Mouse (Mus musculus) embryonic facial prominence, embryonic 10.5 days (tissue): ENCODE data around the gene Itih1. TPM values are rescaled to one million over a fixed set of nuclear protein-coding genes. Genes with fewer than 3 reads are reported as not detected.
A peak's percentile ranks its signal among the peaks of the same experiment; 100 is the strongest.

Experiments used
- DNase-seq: peaks from one replicate; pipeline ENCODE4 v3.0.0-alpha.2; 2017; ENCODE audit warnings: low spot score
- H3K27ac ChIP-seq: fragments of 300-500 bp; sonication (generic); replicated peaks from 2 replicates; pipeline ENCODE4 v1.5.1; 2016; ENCODE audit warnings: mild to moderate bottlenecking
- H3K27me3 ChIP-seq: fragments of 300-500 bp; sonication (generic); replicated peaks from 2 replicates; pipeline ENCODE4 v1.6.1; 2016; ENCODE audit warnings: low read depth, mild to moderate bottlenecking; ENCODE audit not compliant: poor library complexity, severe bottlenecking
- H3K36me3 ChIP-seq: fragments of 300-500 bp; sonication (generic); replicated peaks from 2 replicates; pipeline ENCODE4 v1.6.1; 2016; ENCODE audit warnings: mild to moderate bottlenecking, moderate library complexity
- H3K4me1 ChIP-seq: fragments of 300-500 bp; sonication (generic); 2 replicates; pipeline ENCODE4 v1.6.1; 2016
- H3K4me3 ChIP-seq: fragments of 300-500 bp; sonication (generic); 2 replicates; pipeline ENCODE4 v1.5.1; 2016; ENCODE audit warnings: mild to moderate bottlenecking, moderate library complexity
- H3K9me3 ChIP-seq: fragments of 300-500 bp; sonication (generic); 2 replicates; pipeline ENCODE4 v1.6.1; 2016; ENCODE audit warnings: mild to moderate bottlenecking
- WGBS: fragments of 180-500 bp; shearing (Covaris S2); methylation state at CpG from one replicate; pipeline ENCODE4 v1.1.7; 2016; 5-methylcytosine and 5-hydroxymethylcytosine counted together
- polyA plus RNA-seq: library from polyadenylated mRNA; unstranded; fragments of >200 nt; fragmentation: Nextera tagmentation; extraction: Ambion mirVana; gene quantifications from 2 replicates; pipeline ENCODE4 v1.2.1, GENCODE M21; 2016

The Itih1 gene
- polyA plus RNA-seq, 1 experiment from 2014 or later: not detected

DNA sequence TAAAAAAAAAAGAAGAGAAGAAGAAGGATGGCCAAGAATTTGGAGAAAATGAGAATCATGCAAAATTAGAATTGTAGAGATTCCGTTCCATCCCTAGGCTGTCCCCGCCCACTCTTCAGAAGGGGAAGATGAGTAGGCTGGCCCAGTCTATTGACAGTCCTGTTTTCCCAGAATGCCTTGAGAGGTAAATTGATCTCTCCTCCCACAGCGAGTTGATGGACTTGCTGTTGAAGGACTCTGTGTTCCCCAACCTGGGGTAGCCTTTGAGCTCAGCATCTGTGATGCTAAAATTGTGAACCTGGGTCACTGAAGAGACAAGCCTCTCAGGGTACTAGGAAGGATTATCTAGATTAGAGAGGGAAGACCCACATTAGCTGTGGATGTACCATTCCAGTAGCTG, 17.6 kb downstream of the Itih1 start:
- Histone ChIP-seq H3K4me1 (peaks cover 12% of the 10 kb centered on the region), H3K36me3 (no peaks in the 10 kb centered on the region), H3K27ac (no peak overlapping the region), H3K9me3 (no peaks in the 10 kb centered on the region), H3K27me3 (no peaks in the 10 kb centered on the region), H3K4me3 (no peak overlapping the region)
- 91% methylated on average over 3 of the region's 3 CpGs for WGBS
- DNase-seq: no peak

DNA sequence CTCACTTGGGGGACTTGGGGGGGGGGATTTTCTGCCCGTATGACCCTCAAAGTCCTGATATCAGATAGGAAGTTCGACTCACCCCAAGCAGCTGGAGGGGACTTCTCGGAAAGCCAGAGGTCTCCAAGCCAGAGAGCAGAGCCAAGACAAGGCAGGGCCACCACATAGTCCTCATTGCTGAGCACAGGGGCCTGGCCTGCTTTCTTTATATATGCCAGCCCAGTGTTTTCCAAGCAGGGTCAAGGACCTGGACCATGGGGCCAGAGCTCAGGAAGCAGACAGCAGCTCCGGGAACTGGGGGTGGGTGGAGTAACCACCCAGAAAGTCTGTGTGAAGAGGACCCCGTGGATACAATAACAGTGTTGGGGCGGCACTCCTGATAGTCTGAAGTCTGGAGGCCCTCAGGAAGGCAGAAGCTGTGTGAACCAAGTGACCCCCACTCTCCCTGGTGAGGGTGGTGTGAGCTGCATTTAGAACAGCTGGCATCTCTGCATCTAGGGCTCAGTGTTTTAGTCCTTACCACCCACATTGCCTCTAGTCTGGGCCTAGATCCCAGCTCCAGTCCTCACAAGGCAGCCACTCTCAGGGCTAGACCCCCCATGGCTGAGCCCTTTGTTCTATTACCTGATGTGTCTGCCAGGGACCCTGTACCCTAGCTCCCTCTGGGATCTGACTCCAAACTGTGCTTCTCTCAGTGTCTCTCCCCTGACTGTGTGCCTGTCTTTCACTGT, 19.5 kb downstream of the Itih1 start, which contains the start of gene Itih3:
Itih3 (minus strand) TSS at position 386 of the 731 bp plus-strand sequence.
- Histone ChIP-seq H3K27me3 (no peaks in the 10 kb centered on the region), H3K36me3 (no peaks in the 10 kb centered on the region), H3K27ac (0 out of 2 replicates have a peak within 1 kb of the TSS, but pooled peaks have one; percentile 14), H3K4me1 (peaks cover 12% of the 10 kb centered on the region), H3K4me3 (no peak within 1 kb of the TSS), H3K9me3 (no peaks in the 10 kb centered on the region)
- DNase-seq: no peak
- 77% methylated on average over 6 of the region's 6 CpGs for WGBS

DNA sequence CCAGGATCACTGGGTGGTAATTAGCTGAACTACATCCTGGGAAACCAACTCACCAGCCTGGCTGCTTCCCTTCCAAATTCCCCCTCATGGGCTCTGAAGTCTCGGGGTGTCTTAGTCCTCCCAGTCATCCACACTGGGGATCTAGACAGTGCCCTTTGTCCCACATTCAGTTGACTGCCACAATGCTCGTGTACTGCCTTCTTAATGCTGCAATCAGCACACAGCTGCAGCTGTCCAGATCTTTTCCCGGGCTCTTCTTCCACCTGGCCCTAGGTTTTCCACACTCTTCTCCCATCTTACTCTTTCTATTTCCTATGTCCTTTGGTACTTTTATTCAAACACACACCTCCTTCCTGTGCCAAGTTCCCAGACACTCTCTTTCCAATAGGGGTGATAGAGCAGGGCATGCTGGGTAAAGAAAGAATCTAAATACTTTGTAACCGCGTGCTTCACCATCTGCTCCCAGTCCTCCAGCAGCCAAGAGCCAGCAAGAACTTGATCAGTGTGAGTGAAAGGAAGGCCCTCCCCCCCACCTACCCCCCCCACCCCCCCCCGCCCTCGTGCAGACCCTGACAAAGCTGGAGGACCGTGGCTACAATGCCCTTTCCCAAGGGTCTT, 20.9 kb downstream of the Itih1 start:
- Histone ChIP-seq H3K9me3 (no peaks in the 10 kb centered on the region), H3K4me3 (no peak overlapping the region), H3K36me3 (no peaks in the 10 kb centered on the region), H3K27me3 (no peaks in the 10 kb centered on the region), H3K4me1 (peaks cover 12% of the 10 kb centered on the region), H3K27ac (peak overlapping the region; percentile 30; the same call in 1 of the 2 replicates)
- 70% methylated on average over 8 of the region's 8 CpGs for WGBS
- no peak for DNase-seq

DNA sequence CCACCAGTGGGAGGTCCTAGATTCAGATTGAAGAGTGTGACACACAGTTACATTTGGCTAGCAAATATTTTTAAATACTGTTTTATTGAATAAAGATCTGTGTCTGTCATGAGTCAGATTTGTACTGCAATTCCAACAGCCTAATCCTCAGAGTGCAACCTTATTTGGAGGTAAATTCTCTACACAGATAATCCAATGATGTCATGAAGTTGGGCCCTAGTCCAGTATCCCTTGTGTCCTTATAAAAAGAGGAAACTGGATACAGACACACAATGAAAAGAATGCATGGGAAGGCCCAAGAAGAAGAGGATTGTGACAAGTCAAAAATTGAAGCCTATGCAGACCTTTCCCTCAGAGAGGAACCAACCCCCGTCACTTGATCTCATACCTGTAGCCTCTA, 26.6 kb downstream of the Itih1 start:
- Histone ChIP-seq H3K36me3 (no peaks in the 10 kb centered on the region), H3K9me3 (no peaks in the 10 kb centered on the region), H3K27me3 (no peaks in the 10 kb centered on the region), H3K27ac (no peak overlapping the region), H3K4me1 (no peaks in the 10 kb centered on the region), H3K4me3 (no peak overlapping the region)
- no peak for DNase-seq
- 89% methylated on average over 1 of the region's 1 CpGs for WGBS

DNA sequence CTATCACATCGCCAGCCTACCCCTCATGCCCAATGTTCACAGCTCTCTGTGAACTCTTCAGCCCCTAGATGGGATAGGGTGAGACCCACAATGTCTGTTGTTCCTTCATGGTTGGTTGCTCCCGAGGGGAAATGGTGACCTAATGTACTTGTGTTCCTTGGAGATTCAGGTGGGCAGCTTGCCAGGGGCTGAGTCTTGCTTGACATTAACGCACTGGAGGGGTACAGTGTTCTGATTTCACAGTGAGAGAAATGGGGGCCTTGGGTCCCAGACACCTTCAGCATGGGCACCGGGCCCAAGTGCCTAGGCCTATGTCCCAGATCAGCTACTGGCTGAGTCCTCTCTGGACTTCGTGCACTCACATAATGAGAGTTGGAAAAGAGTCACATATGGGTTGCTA, 29.7 kb downstream of the Itih1 start:
- no peaks in the 10 kb centered on the region for H3K4me1 ChIP-seq
- no peak overlapping the region for H3K27ac ChIP-seq
- 91% methylated on average over 5 of the region's 5 CpGs for WGBS
- no peak for DNase-seq
- H3K36me3 ChIP-seq: no peaks in the 10 kb centered on the region
- no peaks in the 10 kb centered on the region for H3K9me3 ChIP-seq
- H3K4me3 ChIP-seq: no peak overlapping the region
- no peaks in the 10 kb centered on the region for H3K27me3 ChIP-seq

DNA sequence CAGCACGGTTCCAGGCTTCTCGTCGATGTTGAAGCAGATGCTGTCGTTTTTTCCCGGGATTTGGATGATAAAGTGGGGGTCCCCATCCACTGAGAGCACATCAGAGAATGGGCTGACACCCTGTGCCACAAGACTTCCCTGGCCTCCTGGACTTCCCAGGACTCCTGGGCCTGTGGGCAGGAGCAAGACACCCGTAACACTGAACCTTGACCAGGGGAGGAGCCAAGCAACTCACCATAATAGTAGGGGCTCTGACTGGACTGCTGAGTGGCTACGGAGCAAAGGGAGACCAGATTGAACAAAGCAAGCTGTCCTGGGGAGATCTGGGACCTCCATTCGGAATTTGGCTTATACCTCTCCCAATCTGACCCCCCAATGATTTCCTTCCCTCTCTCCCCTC, 30.4 kb downstream of the Itih1 start:
- Histone ChIP-seq H3K4me1 (no peaks in the 10 kb centered on the region), H3K27ac (no peak overlapping the region), H3K27me3 (no peaks in the 10 kb centered on the region), H3K4me3 (no peak overlapping the region), H3K36me3 (no peaks in the 10 kb centered on the region), H3K9me3 (no peaks in the 10 kb centered on the region)
- WGBS: 82% methylated on average over 8 of the region's 8 CpGs
- no peak for DNase-seq

DNA sequence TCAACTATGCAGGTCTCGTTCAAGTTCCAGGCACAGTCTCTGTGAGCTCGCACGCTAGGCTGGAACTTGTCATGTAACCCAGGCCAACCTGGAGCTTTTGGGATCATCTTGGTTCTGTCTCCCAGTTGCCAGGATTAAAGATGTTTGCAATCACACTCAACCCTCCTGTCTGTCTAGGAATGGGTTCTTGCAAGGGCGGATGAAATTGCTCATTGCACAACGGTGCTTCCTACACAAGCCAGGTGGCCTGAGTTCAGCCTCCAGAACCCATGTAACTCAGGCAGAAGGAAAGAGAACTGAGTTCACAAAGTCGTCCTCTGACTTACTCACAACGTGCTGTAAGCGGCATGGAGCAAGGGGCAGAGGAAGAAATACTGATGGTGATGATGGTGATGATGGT, 31.9 kb downstream of the Itih1 start:
- Histone ChIP-seq H3K4me3 (no peak overlapping the region), H3K36me3 (no peaks in the 10 kb centered on the region), H3K27me3 (no peaks in the 10 kb centered on the region), H3K4me1 (no peaks in the 10 kb centered on the region), H3K9me3 (no peaks in the 10 kb centered on the region), H3K27ac (no peak overlapping the region)
- DNase-seq: no peak
- WGBS: 91% methylated on average over 8 of the region's 8 CpGs

DNA sequence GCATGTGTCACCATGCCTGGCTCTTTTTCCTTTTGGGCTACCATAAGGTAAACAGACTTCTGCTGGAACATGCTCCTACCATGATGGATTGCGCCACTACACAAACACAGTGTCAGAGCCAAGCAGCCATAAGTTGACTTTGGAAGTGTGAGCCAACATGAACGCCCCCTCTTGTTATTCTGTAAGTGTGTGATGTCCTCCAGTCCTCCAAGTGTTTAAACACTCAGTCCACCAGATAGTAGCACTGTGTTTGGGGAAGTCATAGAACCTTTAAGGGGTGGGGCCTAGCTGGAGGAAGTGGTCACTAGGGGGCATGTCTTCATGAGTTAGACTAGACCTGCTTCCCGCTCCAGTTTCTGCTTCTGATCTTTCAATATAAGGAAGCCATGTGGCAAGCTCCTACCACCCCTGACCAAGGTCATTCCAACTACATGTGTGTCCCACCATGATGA, 35.2 kb downstream of the Itih1 start:
- Histone ChIP-seq H3K9me3 (no peaks in the 10 kb centered on the region), H3K27ac (no peak overlapping the region), H3K36me3 (no peaks in the 10 kb centered on the region), H3K4me3 (no peak overlapping the region), H3K4me1 (no peaks in the 10 kb centered on the region), H3K27me3 (no peaks in the 10 kb centered on the region)
- no peak for DNase-seq
- 87% methylated on average over 3 of the region's 3 CpGs for WGBS

DNA sequence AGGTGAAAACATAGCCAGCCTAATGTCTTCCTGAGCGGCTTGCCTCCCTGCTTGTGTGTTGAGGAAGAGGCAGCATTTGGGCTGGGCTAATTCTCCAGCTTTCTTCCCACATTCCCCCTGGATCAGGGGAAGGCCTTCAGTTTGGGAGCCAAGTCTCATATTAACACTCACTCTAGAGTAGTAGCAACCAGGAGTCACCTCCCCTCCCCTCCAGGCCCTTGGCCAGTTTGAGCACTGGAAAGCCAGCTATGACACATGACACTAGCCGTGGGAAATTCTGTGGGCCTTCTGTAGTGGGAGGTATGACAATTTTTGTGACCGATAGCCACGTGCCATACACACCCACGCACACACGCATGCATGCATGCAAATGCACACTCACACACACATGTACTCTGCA, 37.1 kb downstream of the Itih1 start:
- Histone ChIP-seq H3K9me3 (no peaks in the 10 kb centered on the region), H3K36me3 (no peaks in the 10 kb centered on the region), H3K27me3 (no peaks in the 10 kb centered on the region), H3K4me1 (no peaks in the 10 kb centered on the region), H3K4me3 (no peak overlapping the region), H3K27ac (no peak overlapping the region)
- DNase-seq: no peak
- WGBS: 92% methylated on average over 6 of the region's 6 CpGs

DNA sequence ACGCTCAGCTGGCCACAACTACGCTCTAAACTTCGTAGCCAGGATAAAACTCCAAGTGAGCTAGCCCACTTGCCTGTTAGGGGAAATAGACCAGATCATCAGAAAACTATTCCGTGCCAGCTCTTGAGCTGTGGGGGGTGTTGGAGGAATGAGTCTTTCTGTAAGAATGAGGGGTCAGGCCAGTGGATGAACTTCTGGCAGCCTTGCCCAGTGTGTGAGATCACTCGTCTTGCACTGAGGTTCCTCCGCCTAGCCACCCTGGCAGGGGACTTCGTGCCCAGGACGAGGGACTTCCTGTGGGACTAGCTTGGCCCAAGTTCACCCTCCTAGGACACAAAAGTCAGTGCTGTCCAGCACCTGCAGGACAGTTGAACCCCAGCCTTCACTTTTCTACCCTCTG, 38.8 kb downstream of the Itih1 start:
- H3K4me1 ChIP-seq: no peaks in the 10 kb centered on the region
- no peaks in the 10 kb centered on the region for H3K36me3 ChIP-seq
- no peak overlapping the region for H3K4me3 ChIP-seq
- no peak for DNase-seq
- no peak overlapping the region for H3K27ac ChIP-seq
- no peaks in the 10 kb centered on the region for H3K27me3 ChIP-seq
- WGBS: 83% methylated on average over 8 of the region's 8 CpGs
- peaks cover 6% of the 10 kb centered on the region; the same call in 1 of the 2 replicates for H3K9me3 ChIP-seq

DNA sequence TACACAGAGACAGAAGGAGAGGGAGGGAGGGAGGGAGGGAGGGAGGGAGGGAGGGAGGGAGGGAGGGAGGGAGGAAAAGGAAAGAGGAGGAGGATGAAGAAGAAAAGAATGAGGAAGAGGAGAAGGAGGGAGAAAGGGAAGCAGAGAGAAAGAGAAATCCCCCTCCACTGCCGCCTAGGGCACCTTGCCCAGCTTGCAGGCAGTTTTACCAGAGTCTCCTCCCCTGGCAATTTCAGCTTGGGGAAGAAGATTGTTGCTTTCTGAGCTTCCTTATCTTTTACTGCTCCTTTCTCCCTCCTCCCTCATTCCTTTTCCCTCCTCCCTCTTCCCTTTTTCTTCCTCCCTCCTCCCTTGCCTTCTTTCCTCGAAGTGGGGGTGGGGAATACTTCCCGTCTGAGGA, 40.1 kb downstream of the Itih1 start:
- 72% methylated on average over 3 of the region's 3 CpGs for WGBS
- DNase-seq: no peak
- Histone ChIP-seq H3K36me3 (no peaks in the 10 kb centered on the region), H3K27ac (no peak overlapping the region), H3K9me3 (peaks cover 6% of the 10 kb centered on the region; the same call in 1 of the 2 replicates), H3K27me3 (no peaks in the 10 kb centered on the region), H3K4me3 (no peak overlapping the region), H3K4me1 (no peaks in the 10 kb centered on the region)

DNA sequence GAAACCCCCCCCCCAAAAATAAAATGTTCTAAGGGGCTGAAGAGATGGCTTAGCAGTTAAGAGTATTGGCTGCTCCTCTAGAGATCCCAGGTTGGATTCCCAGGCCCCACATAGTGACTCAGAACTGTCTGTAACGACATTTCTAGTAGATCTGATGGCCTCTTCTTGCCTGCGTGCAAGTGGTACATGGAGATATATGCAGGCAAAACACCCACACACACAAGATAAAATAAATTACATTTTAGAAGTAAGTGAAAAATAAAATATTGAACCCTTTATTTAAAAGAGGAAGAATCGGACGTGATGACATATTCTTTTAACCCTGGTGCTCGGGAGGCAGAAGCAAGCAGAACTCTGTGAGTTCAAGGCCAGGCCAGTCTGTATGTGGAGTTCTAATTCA, 40.5 kb downstream of the Itih1 start:
- Histone ChIP-seq H3K27ac (no peak overlapping the region), H3K9me3 (peaks cover 6% of the 10 kb centered on the region; the same call in 1 of the 2 replicates), H3K4me1 (no peaks in the 10 kb centered on the region), H3K27me3 (no peaks in the 10 kb centered on the region), H3K4me3 (no peak overlapping the region), H3K36me3 (no peaks in the 10 kb centered on the region)
- DNase-seq: no peak
- WGBS: 93% methylated on average over 5 of the region's 5 CpGs

DNA sequence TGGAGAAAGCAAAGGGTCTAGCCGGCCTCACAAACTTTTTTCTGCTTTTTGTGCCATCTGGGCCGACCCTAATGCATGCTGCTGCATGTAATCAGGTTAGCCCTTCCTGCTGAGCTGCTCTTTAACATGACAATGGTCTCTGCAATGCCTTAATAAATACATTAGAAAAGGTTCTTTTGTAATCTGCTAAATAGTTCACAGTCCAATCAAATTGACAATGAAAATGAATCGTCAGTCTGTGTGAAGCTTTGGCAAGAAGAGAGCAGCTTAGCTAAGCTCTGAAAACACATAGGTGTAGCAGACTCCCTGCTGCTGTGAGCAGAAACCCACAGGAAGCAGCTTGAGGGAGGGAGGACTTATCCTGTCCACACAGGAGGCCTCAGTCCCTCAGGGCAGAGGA, 43.1 kb downstream of the Itih1 start:
- H3K4me3 ChIP-seq: no peak overlapping the region
- no peaks in the 10 kb centered on the region for H3K36me3 ChIP-seq
- H3K4me1 ChIP-seq: peaks cover 8% of the 10 kb centered on the region; the same call in 1 of the 2 replicates
- H3K9me3 ChIP-seq: peaks cover 6% of the 10 kb centered on the region; the same call in 1 of the 2 replicates
- DNase-seq: no peak
- H3K27ac ChIP-seq: no peak overlapping the region
- 53% methylated on average over 3 of the region's 3 CpGs for WGBS
- no peaks in the 10 kb centered on the region for H3K27me3 ChIP-seq
